In the genomic region with DNA sequence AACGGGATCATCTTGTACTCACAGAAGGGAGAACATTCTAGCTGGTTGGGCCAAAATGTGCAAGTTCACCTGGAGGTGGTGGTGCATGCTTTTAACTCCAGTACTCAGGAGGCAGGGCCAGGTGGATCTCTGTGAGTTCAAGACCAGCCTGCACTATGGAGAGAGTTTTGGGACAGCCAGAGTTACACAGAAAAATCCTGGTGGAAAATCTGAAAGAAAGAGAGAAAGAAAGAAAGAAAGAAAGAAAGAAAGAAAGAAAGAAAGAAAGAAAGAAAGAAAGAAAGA, we compare ENCODE assay signal across 20 mouse cellular contexts. TPM values are rescaled to one million over a fixed set of nuclear protein-coding genes. Genes with fewer than 3 reads are reported as not detected.
A peak's percentile ranks its signal among the peaks of the same experiment; 100 is the strongest.
DNase-seq lines count a peak whose midpoint lies in the region; TF ChIP-seq lines count a peak whose summit lies in the region.
"Had no signal": no experiment of that assay in that cellular context is flagged by ENCODE, and none has a peak within 500 bp of the region (broad histone marks: within the 10 kb centered on the region; RNA-seq: fewer than 3 reads in every experiment).

No protein-coding gene starts in this region.

- H3K27me3 ChIP-seq in thymus, adult 2 months (ENCODE audit: control insufficient read depth, insufficient read depth, low read length): no peaks in the 10 kb centered on the region
- H3K27me3 ChIP-seq: Patski had no signal

- H3K4me1 ChIP-seq in thymus, adult 2 months (replicated peaks; ENCODE audit: control insufficient read depth, insufficient read depth, low read length): peaks cover 29% of the 10 kb centered on the region

- no peak for TF ChIP-seq CTCF in layer of hippocampus, adult 2 months (conservative IDR thresholded peaks at IDR 0.05)
- no peak for TF ChIP-seq CTCF in thymus, adult 2 months (IDR thresholded peaks at IDR 0.05; ENCODE audit: borderline replicate concordance, control insufficient read depth, extremely low read depth, insufficient read depth, low read length, poor library complexity)

- peaks cover 25% of the 10 kb centered on the region for H3K36me3 ChIP-seq in thymus, adult 2 months (ENCODE audit: control insufficient read depth, insufficient read depth, low read length)
- H3K36me3 ChIP-seq: G1E had no signal

- DNase-seq in layer of hippocampus, adult 9-11 months: peak; percentile 96
- no peak for DNase-seq in layer of hippocampus, adult 2 months (ENCODE audit: low spot score in 2 of 2)
- no peak for DNase-seq in thymus, adult 2 months
- no peak for DNase-seq in thymus, postnatal 0 days (ENCODE audit: low spot score)
- peak; percentile 28 for DNase-seq in naive thymus-derived CD4-positive, alpha-beta T cell, adult 2 months (ENCODE audit: low read depth)
- DNase-seq in testis, postnatal 14 days (ENCODE audit: low spot score): no peak
- DNase-seq: adrenal gland, adult 2 months; adrenal gland, adult 8-10 months; adrenal gland, postnatal 25 days; adrenal gland, postnatal 36 days; B cell, adult 2 months had no signal

- H3K4me3 ChIP-seq in layer of hippocampus, adult 2 months: no peak overlapping the region
- no peak overlapping the region for H3K4me3 ChIP-seq in thymus, adult 2 months (ENCODE audit: control insufficient read depth, insufficient read depth, low read length)

- whole genome bisulfite sequencing in thymus, adult 2 months: 91% methylated on average over 1 of the region's 1 CpGs

- no peak for TF ChIP-seq POLR2A in thymus, adult 2 months (IDR thresholded peaks at IDR 0.05; ENCODE audit: control insufficient read depth, extremely low read depth, insufficient read depth, low read length, poor library complexity)

- H3K27ac ChIP-seq in layer of hippocampus, adult 2 months: no peak overlapping the region
- H3K27ac ChIP-seq in thymus, adult 2 months (ENCODE audit: control insufficient read depth, insufficient read depth, low read length): peak overlapping the region; percentile 41; the same call in 1 of the 2 replicates

RNA-seq across cellular contexts. Expression of gene Thy1, which starts 0.8 kb away (rescaled TPM):
- 100 to 1,000 TPM; 854 to 892 TPM for total RNA-seq in layer of hippocampus, adult 2 months (2021)
- 3,068 and 3,478 TPM in 2 replicates for polyA plus RNA-seq in thymus, adult 2 months (2012; rRNA removed)
- 415 and 436 TPM in 2 replicates for polyA plus RNA-seq in thymus, postnatal 0 days (2015; fragmentation: Nextera tagmentation; extraction: Ambion mirVana)
- total RNA-seq: CH12.LX, G1E had no signal
- polyA plus RNA-seq: C2C12, G1E, Patski had no signal

RNA-seq across cellular contexts. Expression of gene Usp2, which starts 24.5 kb away (rescaled TPM):
- total RNA-seq in layer of hippocampus, adult 2 months (2021): 10 to 100 TPM; 79.2 to 82.4 TPM
- polyA plus RNA-seq in thymus, adult 2 months (2012; rRNA removed): 4.5 and 6.8 TPM in 2 replicates
- polyA plus RNA-seq in thymus, postnatal 0 days (2015; fragmentation: Nextera tagmentation; extraction: Ambion mirVana): 7.4 and 13.1 TPM in 2 replicates

RNA-seq across cellular contexts. Expression of gene Mfrp, which starts 59.2 kb away (rescaled TPM):
- 1 to 10 TPM in 1 of 2 experiments, not detected in 1; 1.3 TPM for total RNA-seq in layer of hippocampus, adult 2 months (2021)
- 0.09 TPM in 1 of 2 replicates, not detected in the other for polyA plus RNA-seq in thymus, adult 2 months (2012; rRNA removed)
- not detected in 2 replicates for polyA plus RNA-seq in thymus, postnatal 0 days (2015; fragmentation: Nextera tagmentation; extraction: Ambion mirVana)
- total RNA-seq: adrenal gland, adult 18-20 months; adrenal gland, postnatal 14 days; adrenal gland, postnatal 25 days; CH12.LX; G1E; MEL had no signal
- polyA plus RNA-seq: activated CD4-positive, CD25-positive, alpha-beta regulatory T cell, adult 4 months; CD4-positive, CD25-positive, alpha-beta regulatory T cell, adult 4 months; G1E had no signal

Comparison
In these comparisons a context has a peak if more than half of its experiments do, and no peak if none do; other contexts are left out.
1. DNase-seq: peak in layer of hippocampus, adult 9-11 months (single experiment) and naive thymus-derived CD4-positive, alpha-beta T cell, adult 2 months (single experiment); none in layer of hippocampus, adult 2 months (0 of 2), thymus, adult 2 months (single experiment), thymus, postnatal 0 days (single experiment) and testis, postnatal 14 days (single experiment).